Mouse (Mus musculus) natural killer cell, adult 2 months (primary cell): ENCODE results near the gene Larp4b.

Experiments used
- DNase-seq, 2 experiments: peaks; one replicate each; pipeline ENCODE4 v3.0.0; 2022; ENCODE audit warnings: low spot score in 2 of 2

Larp4b gene

DNA sequence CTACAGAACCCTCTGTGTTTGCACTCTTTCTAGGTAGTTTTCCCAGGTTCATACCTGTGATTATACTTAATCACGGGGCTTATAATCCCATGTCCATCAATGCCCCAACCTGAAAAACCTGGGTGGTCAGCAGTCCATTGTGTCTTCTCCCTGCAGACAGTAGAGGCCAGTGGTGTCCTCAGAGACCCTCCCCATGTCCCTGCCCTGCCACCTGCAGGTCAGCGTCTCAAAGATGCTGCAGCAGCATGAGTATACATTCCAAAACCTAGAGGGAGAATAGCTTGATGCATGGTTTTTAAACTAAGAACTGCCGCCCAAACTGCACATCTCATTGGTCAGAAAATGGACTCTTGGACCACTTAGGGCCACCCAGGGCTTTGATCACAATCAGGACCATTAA, 85.0 kb downstream of the Larp4b start:
- no peak for DNase-seq

DNA sequence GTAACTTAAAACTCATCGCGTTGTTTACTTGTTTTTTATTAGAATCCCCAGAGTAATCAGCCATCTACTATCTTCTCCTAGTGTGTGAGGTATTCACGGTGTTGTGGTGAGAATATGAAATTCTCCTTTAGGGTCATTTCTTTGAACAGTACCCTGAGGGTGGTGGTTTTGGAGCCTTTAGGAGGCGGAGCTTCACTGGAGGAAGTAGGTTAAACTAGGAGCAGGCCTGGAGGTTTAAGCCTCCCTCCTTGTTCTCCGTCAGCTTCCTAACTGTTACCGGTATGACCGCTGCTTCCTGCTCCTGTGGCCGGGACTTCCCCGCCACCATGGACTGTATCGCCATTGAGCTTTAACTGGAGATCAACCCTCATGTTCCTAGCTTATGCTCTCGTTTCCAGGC, 86.5 kb downstream of the Larp4b start:
- DNase-seq: peak; percentile 10 to 32

DNA sequence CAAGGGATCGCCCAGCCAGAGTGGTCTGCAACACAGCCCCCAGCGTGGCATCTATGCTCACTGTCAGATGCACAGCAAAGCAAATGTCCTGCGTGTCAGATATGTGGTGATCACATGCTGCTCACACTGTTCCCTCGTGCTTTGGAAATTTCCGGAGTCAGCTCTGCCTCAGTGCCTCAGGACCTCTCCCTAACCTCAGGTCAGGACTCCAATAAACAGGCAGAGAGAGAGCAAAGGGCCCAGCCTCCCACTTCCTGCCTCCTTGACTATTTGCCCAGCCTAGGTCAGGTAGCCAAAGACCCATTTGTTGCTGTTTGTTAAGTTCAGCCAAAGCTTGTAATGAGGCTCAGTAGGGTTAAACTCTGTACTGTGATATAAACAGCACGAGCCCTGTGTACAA, 87.4 kb downstream of the Larp4b start:
- no peak for DNase-seq

GRCm38 (mm10) chr13:9181666-9182264, 88.1 kb downstream of the Larp4b start:
- peak; percentile 33 to 70 for DNase-seq

GRCm38 (mm10) chr13:9184281-9184680, 90.6 kb downstream of the Larp4b start:
- DNase-seq: no peak

- no peak for DNase-seq
Observed at GRCm38 (mm10) chr13:9184716-9185115, 91.0 kb downstream of the Larp4b start.

DNA sequence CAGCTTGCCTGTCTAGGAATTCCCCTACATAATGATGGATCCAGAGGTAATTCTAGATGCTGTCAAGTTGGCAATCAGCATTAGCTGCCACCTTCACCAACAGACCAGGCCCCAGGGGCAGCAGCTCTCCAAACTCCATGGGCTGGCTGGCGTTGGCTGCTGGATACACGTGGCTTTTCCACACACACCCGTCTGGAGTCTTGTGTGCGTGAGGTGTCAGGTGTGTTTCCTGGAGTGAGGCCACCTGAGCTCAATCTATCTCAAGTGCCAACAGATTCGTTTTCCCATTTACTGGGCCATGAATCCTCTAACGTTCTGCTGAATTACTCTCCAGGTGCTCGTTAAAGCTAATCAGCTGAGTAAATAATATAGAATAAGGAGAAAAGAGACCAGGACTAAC, 93.5 kb downstream of the Larp4b start:
- DNase-seq: no peak

- no peak for DNase-seq
Observed at GRCm38 (mm10) chr13:9187566-9188530, 94.2 kb downstream of the Larp4b start.

DNA sequence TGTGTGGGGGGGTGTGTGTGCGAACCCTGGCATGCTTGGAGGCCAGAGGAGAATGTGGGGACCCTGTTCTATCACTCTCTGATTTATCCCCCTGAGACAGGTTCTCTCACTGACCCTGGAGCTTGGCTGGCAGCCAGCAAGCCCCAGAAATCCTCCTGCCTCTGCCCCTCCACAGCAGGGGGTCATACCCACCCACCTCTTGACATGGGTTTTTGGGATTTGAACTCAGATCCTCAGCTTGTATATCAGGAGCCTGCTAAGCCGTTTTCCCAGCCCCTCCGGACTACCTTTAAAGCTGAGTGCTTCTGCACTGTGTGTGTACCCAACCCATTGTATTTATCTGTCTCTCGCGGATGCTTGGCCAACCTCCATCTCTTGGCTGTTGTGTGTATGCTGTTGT, 95.8 kb downstream of the Larp4b start:
- DNase-seq: no peak

DNA sequence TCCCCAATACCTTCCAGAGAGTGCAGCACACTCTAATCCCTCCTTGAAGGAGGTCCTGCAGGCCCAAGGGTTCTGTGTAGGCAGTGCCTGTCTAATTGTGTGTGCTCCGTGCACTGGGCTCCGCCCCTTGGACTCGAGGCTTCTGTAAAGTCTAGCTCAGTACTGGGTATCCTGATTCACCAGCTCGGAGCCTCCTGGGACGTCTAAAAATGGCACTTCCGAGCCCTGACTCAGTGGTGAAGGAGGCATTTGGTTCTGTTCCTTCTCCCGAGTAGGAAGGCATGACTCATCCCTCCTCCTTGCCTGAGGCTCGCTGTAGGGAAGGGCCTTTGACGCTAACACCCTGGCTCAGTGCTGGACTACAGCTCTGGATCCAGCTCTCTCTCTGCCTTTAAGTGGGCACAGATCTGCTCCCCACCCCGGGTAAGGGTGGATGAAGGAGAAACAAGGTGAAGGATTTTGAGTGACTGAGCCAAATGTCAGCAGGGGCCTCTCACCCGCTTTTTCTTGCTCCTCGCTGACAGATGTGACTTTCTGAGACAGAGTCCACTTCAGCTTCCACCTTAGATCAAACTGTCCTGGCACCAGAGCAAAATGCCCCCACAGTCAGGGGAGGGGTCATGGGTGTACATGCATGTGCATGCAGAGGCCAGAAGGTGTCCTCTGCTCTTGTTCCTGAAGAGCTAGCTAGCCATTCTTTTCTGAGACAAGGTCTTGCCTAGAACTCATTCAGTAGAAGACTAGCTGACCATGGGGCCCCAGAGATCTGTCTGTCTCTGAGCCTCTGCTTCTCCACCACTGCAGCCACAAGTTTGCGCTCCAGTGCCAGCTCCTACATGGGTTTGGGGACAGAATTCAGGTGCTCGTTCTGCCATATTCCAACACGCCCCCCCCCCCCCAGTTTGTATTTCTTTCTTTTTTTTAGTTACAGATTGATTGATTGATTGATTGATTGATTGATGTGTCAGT, 97.8 kb downstream of the Larp4b start:
- DNase-seq: no peak

DNA sequence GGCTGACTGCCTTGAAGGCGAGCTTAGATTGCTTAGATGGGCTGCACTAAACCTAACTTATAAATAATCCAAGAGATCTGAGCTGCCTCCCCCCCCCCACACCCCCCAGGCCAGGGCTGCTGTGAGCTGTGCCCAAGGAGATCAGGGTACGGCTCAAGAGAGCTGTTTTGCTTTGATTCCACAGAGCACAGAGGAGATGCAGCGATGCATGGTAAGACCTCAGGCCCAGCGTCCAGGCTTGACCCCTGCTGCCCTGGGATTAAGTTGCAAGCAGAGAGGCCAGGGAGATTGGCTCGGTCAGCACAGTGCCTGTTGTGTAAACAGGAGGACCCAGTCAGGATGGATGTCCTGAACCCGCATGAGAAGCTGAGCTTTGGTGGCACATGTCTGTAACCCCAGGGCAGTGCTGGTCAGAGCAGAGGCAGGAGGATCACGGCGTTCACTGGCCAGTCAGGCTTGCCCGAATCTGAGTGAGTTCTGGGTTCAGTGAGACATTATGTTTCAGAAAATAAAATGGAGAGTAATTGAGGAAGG, 99.2 kb downstream of the Larp4b start:
- no peak for DNase-seq

DNA sequence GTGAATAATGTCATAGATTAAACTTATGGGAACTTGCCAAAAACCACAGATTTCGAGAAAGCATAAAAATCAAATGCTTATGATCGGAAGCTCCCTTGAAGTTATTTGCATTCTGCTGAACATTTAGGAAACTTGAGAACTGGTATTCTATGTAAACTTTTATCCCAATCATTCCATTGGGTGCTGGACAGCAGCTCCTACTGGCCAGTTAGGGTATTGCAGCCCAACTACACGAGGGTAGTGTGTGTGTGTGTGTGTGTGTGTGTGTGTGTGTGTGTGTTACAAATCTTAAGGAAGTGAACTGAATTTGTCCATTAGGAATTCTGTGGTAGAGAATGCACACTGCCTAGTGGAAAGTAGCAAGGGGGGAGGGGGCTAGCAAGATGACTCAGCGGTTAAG, 101.0 kb downstream of the Larp4b start:
- no peak for DNase-seq

DNA sequence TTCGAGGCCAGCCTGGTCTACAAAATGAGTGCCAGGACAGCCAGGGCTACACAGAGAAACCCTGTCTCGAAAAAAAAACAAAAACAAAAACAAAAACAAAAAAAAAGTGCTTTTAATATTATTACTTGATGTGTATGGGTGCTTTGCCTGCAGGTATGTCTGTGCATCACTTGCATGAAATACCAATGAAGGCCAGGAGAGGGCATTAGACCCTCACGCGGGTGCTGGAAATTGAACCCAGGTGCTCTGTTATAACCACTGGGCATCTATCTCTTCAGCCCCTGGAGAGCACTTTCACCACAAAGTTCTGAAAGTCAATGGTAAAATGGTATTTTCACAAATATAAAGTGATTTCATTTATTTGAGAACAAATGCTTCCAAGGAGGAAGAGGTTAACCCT, 101.9 kb downstream of the Larp4b start:
- DNase-seq: no peak

- no peak for DNase-seq
Observed at GRCm38 (mm10) chr13:9198106-9198505, 104.4 kb downstream of the Larp4b start.

- no peak for DNase-seq
Observed at GRCm38 (mm10) chr13:9198728-9199464, 105.2 kb downstream of the Larp4b start.

DNA sequence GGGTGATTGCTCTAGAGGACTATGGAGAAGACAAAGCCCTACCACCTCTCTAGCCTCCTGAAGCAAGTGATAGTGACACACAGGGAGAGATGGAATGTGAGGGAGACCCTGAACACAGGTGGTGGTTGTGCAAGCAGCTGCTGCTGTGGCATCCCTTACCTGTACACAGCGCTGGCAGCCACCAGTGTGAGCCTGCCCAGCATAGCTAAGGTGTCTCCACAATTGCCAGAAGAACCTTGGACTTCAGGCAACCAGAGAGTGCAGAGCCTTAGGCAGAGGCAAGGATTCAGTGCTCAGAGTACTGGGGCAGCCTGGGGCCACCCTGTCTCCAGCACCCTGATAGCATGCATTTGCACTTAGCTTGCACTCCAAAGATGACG, 105.8 kb downstream of the Larp4b start:
- no peak for DNase-seq

DNA sequence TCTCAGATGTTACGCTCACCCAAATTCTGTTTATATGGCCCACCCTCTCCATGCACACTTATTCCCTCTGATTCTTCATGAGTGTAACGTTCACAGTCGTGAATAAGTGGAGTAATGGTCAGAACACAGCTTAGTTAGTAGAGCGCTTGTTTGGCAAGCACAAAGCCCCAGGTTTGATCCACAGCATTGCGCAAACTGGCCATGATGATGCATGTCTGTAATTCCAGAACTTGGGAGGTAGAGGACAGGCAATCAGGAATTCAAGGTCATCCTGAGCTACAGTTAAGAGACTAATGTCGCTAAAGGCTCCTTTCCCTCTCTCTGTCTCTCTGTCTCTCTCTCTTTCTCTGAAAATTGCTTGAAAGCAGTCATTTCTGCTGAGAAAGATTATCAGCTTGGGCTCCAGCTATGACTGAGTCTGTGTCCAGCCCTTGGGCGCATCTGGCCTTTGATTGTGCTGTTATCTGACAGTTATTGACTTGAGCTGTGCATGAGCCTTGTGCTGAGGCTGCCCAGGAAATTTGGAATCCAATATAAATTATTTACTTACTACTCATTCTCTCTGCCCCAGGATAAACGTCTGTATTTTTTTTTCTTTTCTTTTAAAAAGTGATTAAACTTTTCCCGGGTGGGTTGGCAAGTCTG, 129.2 kb downstream of the Larp4b start:
- DNase-seq: no peak
